Mouse (Mus musculus) thymus, adult 2 months (tissue): ENCODE measurements around the gene Ctrl. TPM values are rescaled to one million over a fixed set of nuclear protein-coding genes. Genes with fewer than 3 reads are reported as not detected.

ENCODE experiments used
- DNase-seq: peaks from one replicate; pipeline ENCODE4 v3.0.0; 2021
- H3K27ac ChIP-seq: fragments of 200-500 bp; 2 replicates; pipeline ENCODE4 v1.5.1; 2012; ENCODE audit warnings: low read length, control low read depth; ENCODE audit not compliant: control insufficient read depth, insufficient read depth
- H3K27me3 ChIP-seq: fragments of 200-500 bp; 2 replicates; pipeline ENCODE4 v1.6.1; 2012; ENCODE audit warnings: mild to moderate bottlenecking, low read length, moderate library complexity, mixed read lengths; ENCODE audit not compliant: control insufficient read depth, insufficient read depth
- H3K36me3 ChIP-seq: fragments of 200-500 bp; 2 replicates; pipeline ENCODE4 v1.6.1; 2012; ENCODE audit warnings: mild to moderate bottlenecking, low read length, moderate library complexity; ENCODE audit not compliant: control insufficient read depth, insufficient read depth
- H3K4me1 ChIP-seq: fragments of 200-500 bp; replicated peaks from 2 replicates; pipeline ENCODE4 v1.6.1; 2012; ENCODE audit warnings: low read length; ENCODE audit not compliant: control insufficient read depth, insufficient read depth
- H3K4me3 ChIP-seq: fragments of 200-500 bp; 2 replicates; pipeline ENCODE4 v1.5.1; 2012; ENCODE audit warnings: mild to moderate bottlenecking, low read length, control low read depth, moderate library complexity; ENCODE audit not compliant: control insufficient read depth, insufficient read depth
- CTCF ChIP-seq: fragments of 200-500 bp; IDR thresholded peaks from 2 replicates; pipeline ENCODE4 v1.5.1; 2012; ENCODE audit warnings: mild to moderate bottlenecking, control low read depth, low read length, moderate library complexity, borderline replicate concordance; ENCODE audit not compliant: control insufficient read depth, poor library complexity, insufficient read depth; ENCODE audit errors: extremely low read depth
- POLR2A ChIP-seq: fragments of 200-500 bp; IDR thresholded peaks from 2 replicates; pipeline ENCODE4 v1.6.1; 2012; ENCODE audit warnings: mild to moderate bottlenecking, low read length, control low read depth, moderate library complexity; ENCODE audit not compliant: control insufficient read depth, poor library complexity, insufficient read depth; ENCODE audit errors: extremely low read depth
- WGBS: fragments of 180-500 bp; shearing (Covaris S2); methylation state at CpG from one replicate; pipeline ENCODE4 v1.1.7; 2018; 5-methylcytosine and 5-hydroxymethylcytosine counted together
- polyA plus RNA-seq: library from polyadenylated mRNA; depleted of rRNA; stranded (reverse); fragments of >200 nt; gene quantifications from 2 replicates; pipeline ENCODE4 v1.2.3, GENCODE M21; 2012

The Ctrl gene
- polyA plus RNA-seq, 1 experiment = 6.9 TPM

DNA sequence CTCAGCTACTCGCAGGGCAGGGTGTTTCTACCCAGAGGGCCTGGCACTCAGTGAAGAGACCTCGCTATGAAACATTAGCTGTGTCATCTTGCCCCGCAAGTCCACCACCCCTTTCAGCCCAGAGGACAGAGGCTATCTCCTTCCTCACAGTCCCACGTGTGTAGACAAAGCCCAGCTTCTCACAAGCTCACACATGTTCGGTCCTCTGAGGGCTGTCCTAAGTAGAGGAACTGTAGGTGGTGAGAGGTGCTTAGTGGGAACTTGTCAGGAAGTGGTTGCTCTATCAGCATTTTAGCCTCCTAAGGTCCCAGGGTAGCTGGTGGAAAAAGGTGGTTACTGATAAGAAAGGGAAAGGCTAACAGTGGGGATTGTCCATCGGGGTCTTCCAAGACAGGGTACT is 1.4 kb upstream of the Ctrl start:
- DNase-seq = no peak
- Histone ChIP-seq H3K4me1 (peaks cover 17% of the 10 kb centered on the region), H3K27me3 (no peaks in the 10 kb centered on the region), H3K36me3 (peaks cover under 1% of the 10 kb centered on the region; the same call in 1 of the 2 replicates), H3K27ac (no peak overlapping the region), H3K4me3 (no peak overlapping the region)
- no peak for TF ChIP-seq CTCF
- TF ChIP-seq POLR2A = no peak
- 51% methylated on average over 6 of the region's 6 CpGs for WGBS

- no peaks in the 10 kb centered on the region for H3K27me3 ChIP-seq
- TF ChIP-seq POLR2A (no peak), CTCF (no peak)
- 98% methylated on average over 11 of the region's 11 CpGs for WGBS
- H3K4me1 ChIP-seq = peaks cover 6% of the 10 kb centered on the region
- no peak for DNase-seq
- no peak overlapping the region for H3K27ac ChIP-seq
- peaks cover 6% of the 10 kb centered on the region; the same call in 1 of the 2 replicates for H3K36me3 ChIP-seq
- H3K4me3 ChIP-seq = no peak overlapping the region
Observed at GRCm38 (mm10) chr8:105932525-105932924, 1.1 kb downstream of the Ctrl start.

DNA sequence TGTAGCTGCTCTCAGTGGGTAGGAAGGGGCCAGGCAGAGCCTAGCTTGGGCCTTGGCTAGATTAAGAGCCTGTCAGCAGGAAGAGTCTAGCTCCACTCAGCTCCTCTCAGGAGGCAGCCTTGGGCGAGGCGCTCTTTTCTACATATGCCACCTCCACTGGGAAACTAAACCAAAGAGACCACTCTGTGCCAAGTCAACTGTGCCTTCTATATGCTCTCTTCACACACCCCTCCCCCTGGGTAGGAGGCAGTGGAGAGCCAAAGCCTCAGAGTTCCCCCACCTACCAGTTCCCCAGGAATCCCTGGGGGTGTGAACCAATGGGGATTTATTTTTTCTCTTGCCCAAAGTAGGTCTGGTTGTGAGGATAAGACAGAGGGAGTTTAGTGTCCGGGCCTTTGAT is 2.4 kb downstream of the Ctrl start:
- Histone ChIP-seq H3K4me3 (no peak overlapping the region), H3K27me3 (no peaks in the 10 kb centered on the region), H3K27ac (no peak overlapping the region), H3K36me3 (peaks cover 6% of the 10 kb centered on the region; the same call in 1 of the 2 replicates), H3K4me1 (0 out of 2 replicates have a peak, but pooled peaks cover 2% of the 10 kb centered on the region)
- TF ChIP-seq POLR2A (no peak), CTCF (no peak)
- WGBS = 97% methylated on average over 3 of the region's 3 CpGs
- no peak for DNase-seq

DNA sequence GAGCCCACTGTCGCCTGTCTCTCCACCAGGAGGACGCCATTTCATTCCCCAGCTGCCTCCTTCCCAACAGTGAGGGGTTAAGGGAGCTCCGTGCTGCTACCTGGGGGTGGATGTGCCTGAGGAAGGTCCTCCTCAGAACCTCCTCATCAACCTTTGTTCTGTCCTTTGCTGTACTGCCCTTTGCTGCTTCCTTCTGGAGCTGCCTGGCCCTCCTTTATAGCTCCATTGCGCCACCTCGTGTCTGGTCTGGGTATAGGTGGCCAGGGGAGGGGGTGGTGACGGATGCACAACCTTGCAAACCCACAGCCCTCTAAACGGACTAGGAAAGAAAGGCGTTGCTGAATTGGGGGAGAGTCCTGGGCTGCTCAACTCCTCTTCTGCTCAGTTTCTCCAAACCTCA is 3.1 kb downstream of the Ctrl start:
- TF ChIP-seq POLR2A (no peak), CTCF (peak; percentile 89)
- Histone ChIP-seq H3K27ac (no peak overlapping the region), H3K4me3 (no peak overlapping the region), H3K4me1 (0 out of 2 replicates have a peak, but pooled peaks cover 2% of the 10 kb centered on the region), H3K36me3 (peaks cover 6% of the 10 kb centered on the region; the same call in 1 of the 2 replicates), H3K27me3 (no peaks in the 10 kb centered on the region)
- 38% methylated on average over 8 of the region's 8 CpGs for WGBS
- DNase-seq = peak; percentile 93

GRCm38 (mm10) chr8:105925123-105925522 is 8.5 kb downstream of the Ctrl start:
- DNase-seq = no peak
- Histone ChIP-seq H3K4me1 (no peaks in the 10 kb centered on the region), H3K4me3 (no peak overlapping the region), H3K27me3 (no peaks in the 10 kb centered on the region), H3K36me3 (peaks cover 6% of the 10 kb centered on the region; the same call in 1 of the 2 replicates), H3K27ac (no peak overlapping the region)
- TF ChIP-seq CTCF (no peak), POLR2A (no peak)
- 93% methylated on average over 3 of the region's 3 CpGs for WGBS

DNA sequence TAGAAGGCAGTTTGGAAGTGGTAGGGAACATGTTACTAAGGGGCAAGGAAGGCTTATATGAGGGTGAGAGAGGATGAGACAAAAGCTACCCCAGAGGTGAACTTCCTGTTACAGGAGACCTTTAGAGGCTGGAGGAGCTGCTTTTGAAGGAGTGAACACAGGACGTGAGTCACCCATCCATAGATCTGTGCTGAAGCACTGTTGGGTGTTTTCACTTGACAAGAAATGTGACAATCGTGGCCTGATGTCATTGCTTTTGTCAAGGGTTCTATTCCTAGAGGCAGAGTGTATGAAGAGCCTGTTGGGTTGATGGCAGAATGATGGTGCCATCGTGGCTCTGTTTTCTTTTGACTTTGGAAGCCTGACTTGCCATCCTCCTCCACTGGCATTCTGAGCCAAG is 14.3 kb downstream of the Ctrl start:
- Histone ChIP-seq H3K4me1 (peaks cover 6% of the 10 kb centered on the region), H3K27ac (peak overlapping the region; percentile 31), H3K36me3 (no peaks in the 10 kb centered on the region), H3K4me3 (no peak overlapping the region), H3K27me3 (no peaks in the 10 kb centered on the region)
- WGBS = 77% methylated on average over 3 of the region's 3 CpGs
- TF ChIP-seq POLR2A = no peak
- no peak for TF ChIP-seq CTCF
- no peak for DNase-seq

- Histone ChIP-seq H3K36me3 (no peaks in the 10 kb centered on the region), H3K27me3 (no peaks in the 10 kb centered on the region), H3K4me1 (0 out of 2 replicates have a peak, but pooled peaks cover 2% of the 10 kb centered on the region), H3K4me3 (peak overlapping the region; percentile 91), H3K27ac (peak overlapping the region; percentile 39)
- DNase-seq = no peak
- WGBS = 24% methylated on average over 16 of the region's 16 CpGs
- TF ChIP-seq POLR2A = no peak
- no peak for TF ChIP-seq CTCF
Observed at GRCm38 (mm10) chr8:105900941-105901616, 32.6 kb downstream of the Ctrl start.
